Mouse (Mus musculus) MEL (cell line): ENCODE measurements around the gene Adprhl1. TPM values are rescaled to one million over a fixed set of nuclear protein-coding genes. Genes with fewer than 3 reads are reported as not detected.

Experiments used
- DNase-seq: peaks from one replicate; pipeline ENCODE4 v3.0.0; 2011; ENCODE audit warnings: low read depth, low spot score
- H3K27ac ChIP-seq: 2 replicates; pipeline ENCODE4 v1.5.1; 2012; ENCODE audit warnings: low read depth, mild to moderate bottlenecking, control low read depth, low read length, moderate library complexity; ENCODE audit not compliant: control insufficient read depth
- H3K27me3 ChIP-seq, 2 experiments: fragments of 150-350 bp in 1 of 2; sonication (generic) in 1 of 2; 2 replicates each; pipeline ENCODE4 v1.6.1; 2012; ENCODE audit warnings: low read length in 2 of 2, mild to moderate bottlenecking in 2 of 2, improper control_type of control experiment in 1 of 2, moderate library complexity in 1 of 2; ENCODE audit not compliant: insufficient read depth in 2 of 2, control insufficient read depth in 1 of 2
- H3K36me3 ChIP-seq, 2 experiments: 2 replicates each; pipeline ENCODE4 v1.6.1; 2012 to 2014; ENCODE audit warnings: low read length in 2 of 2, improper control_type of control experiment in 1 of 2, inconsistent platforms in 1 of 2, mild to moderate bottlenecking in 1 of 2; ENCODE audit not compliant: insufficient read depth in 2 of 2, control insufficient read depth in 1 of 2
- H3K4me1 ChIP-seq, 2 experiments: fragments of 150-350 bp in 1 of 2; sonication (generic) in 1 of 2; 2 replicates each; pipeline ENCODE4 v1.6.1; 2012; ENCODE audit warnings: low read length in 2 of 2, improper control_type of control experiment in 1 of 2, mild to moderate bottlenecking in 1 of 2; ENCODE audit not compliant: insufficient read depth in 2 of 2, control insufficient read depth in 1 of 2
- H3K4me3 ChIP-seq, 2 experiments: fragments of 150-350 bp in 1 of 2; sonication (generic) in 1 of 2; 2 replicates each; pipeline ENCODE4 v1.5.1; 2012; ENCODE audit warnings: low read depth in 2 of 2, low read length in 2 of 2, mild to moderate bottlenecking in 2 of 2, moderate library complexity in 2 of 2, control low read depth in 1 of 2, improper control_type of control experiment in 1 of 2; ENCODE audit not compliant: control insufficient read depth in 1 of 2, insufficient read depth in 1 of 2
- H3K79me2 ChIP-seq: 2 replicates; pipeline ENCODE4 v1.6.1; 2012; ENCODE audit warnings: mild to moderate bottlenecking, low read length, moderate library complexity; ENCODE audit not compliant: control insufficient read depth, poor library complexity, insufficient read depth
- H3K9ac ChIP-seq: 2 replicates; pipeline ENCODE4 v1.6.1; 2012; ENCODE audit warnings: low read depth, mild to moderate bottlenecking, control low read depth, low read length, moderate library complexity; ENCODE audit not compliant: control insufficient read depth, poor library complexity, severe bottlenecking
- H3K9me3 ChIP-seq: fragments of 150-350 bp; sonication (generic); replicated peaks from 2 replicates; pipeline ENCODE4 v1.6.1; 2012; ENCODE audit warnings: mild to moderate bottlenecking, low read length, improper control_type of control experiment, moderate library complexity; ENCODE audit not compliant: insufficient read depth
- CHD2 ChIP-seq: IDR thresholded peaks from 2 replicates; pipeline ENCODE4 v1.6.1; 2011; ENCODE audit warnings: low read length, improper control_type of control experiment
- CTCF ChIP-seq, 3 experiments: IDR thresholded peaks in 2 of 3; conservative IDR thresholded peaks in 1 of 3; 2 replicates each; pipeline ENCODE4 v1.5.1; 2011 to 2012; ENCODE audit warnings: low read length in 3 of 3, low read depth in 2 of 3, mild to moderate bottlenecking in 2 of 3, improper control_type of control experiment in 1 of 3, inconsistent platforms in 1 of 3, mixed read lengths in 1 of 3, moderate library complexity in 1 of 3; ENCODE audit not compliant: control insufficient read depth in 1 of 3, insufficient read depth in 1 of 3, poor library complexity in 1 of 3, severe bottlenecking in 1 of 3
- EP300 ChIP-seq, 2 experiments: IDR thresholded peaks; 2 replicates each; pipeline ENCODE4 v1.6.1; 2011; ENCODE audit warnings: improper control_type of control experiment in 2 of 2, low read length in 2 of 2, low read depth in 1 of 2, mild to moderate bottlenecking in 1 of 2
- ETS1 ChIP-seq: IDR thresholded peaks from 2 replicates; pipeline ENCODE4 v1.6.1; 2012; ENCODE audit warnings: low read depth, mild to moderate bottlenecking, inconsistent platforms, low read length, improper control_type of control experiment, moderate library complexity
- GATA1 ChIP-seq: IDR thresholded peaks from 2 replicates; pipeline ENCODE4 v1.6.1; 2011; ENCODE audit warnings: low read depth, low read length, improper control_type of control experiment
- HCFC1 ChIP-seq: IDR thresholded peaks from 2 replicates; pipeline ENCODE4 v1.6.1; 2012; ENCODE audit warnings: low read depth, mild to moderate bottlenecking, inconsistent platforms, low read length, improper control_type of control experiment, moderate library complexity
- MAFK ChIP-seq: IDR thresholded peaks from 2 replicates; pipeline ENCODE4 v1.6.1; 2011; ENCODE audit warnings: low read depth, mild to moderate bottlenecking, low read length, improper control_type of control experiment, borderline replicate concordance
- MEF2A ChIP-seq: IDR thresholded peaks from 2 replicates; pipeline ENCODE4 v1.6.1; 2014; ENCODE audit warnings: low read depth, mild to moderate bottlenecking, inconsistent platforms, low read length, improper control_type of control experiment; ENCODE audit not compliant: poor library complexity, insufficient replicate concordance, severe bottlenecking; ENCODE audit errors: extremely low read depth
- MYB ChIP-seq: IDR thresholded peaks from 2 replicates; pipeline ENCODE4 v1.6.1; 2011; ENCODE audit warnings: mild to moderate bottlenecking, low read depth, low read length, improper control_type of control experiment
- NELFE ChIP-seq: IDR thresholded peaks from 2 replicates; pipeline ENCODE4 v1.6.1; 2011; ENCODE audit warnings: low read depth, low read length, improper control_type of control experiment
- POLR2A ChIP-seq, 2 experiments: IDR thresholded peaks; 2 replicates each; pipeline ENCODE4 v1.6.1; 2011 to 2012; ENCODE audit warnings: low read length in 2 of 2, mild to moderate bottlenecking in 2 of 2, control low read depth in 1 of 2, improper control_type of control experiment in 1 of 2, low read depth in 1 of 2, moderate library complexity in 1 of 2; ENCODE audit not compliant: control insufficient read depth in 1 of 2, insufficient read depth in 1 of 2, poor library complexity in 1 of 2
- POLR2AphosphoS2 ChIP-seq: IDR thresholded peaks from 2 replicates; pipeline ENCODE4 v1.6.1; 2011; ENCODE audit warnings: low read length, improper control_type of control experiment
- POLR2AphosphoS5 ChIP-seq: IDR thresholded peaks from 2 replicates; pipeline ENCODE4 v1.6.1; 2012; ENCODE audit warnings: low read depth, borderline replicate concordance, mild to moderate bottlenecking, inconsistent platforms, low read length, moderate library complexity, mixed read lengths
- RAD21 ChIP-seq: IDR thresholded peaks from 2 replicates; pipeline ENCODE4 v1.6.1; 2011; ENCODE audit warnings: mild to moderate bottlenecking, low read depth, low read length, improper control_type of control experiment
- RCOR1 ChIP-seq: IDR thresholded peaks from 2 replicates; pipeline ENCODE4 v1.6.1; 2012; ENCODE audit warnings: low read depth, mild to moderate bottlenecking, inconsistent platforms, low read length, improper control_type of control experiment
- SIN3A ChIP-seq: IDR thresholded peaks from 2 replicates; pipeline ENCODE4 v1.6.1; 2012; ENCODE audit warnings: low read length, improper control_type of control experiment, inconsistent platforms
- TAL1 ChIP-seq: IDR thresholded peaks from 2 replicates; pipeline ENCODE4 v1.6.1; 2012; ENCODE audit warnings: mild to moderate bottlenecking, inconsistent platforms, low read length, moderate library complexity, mixed read lengths
- TBP ChIP-seq: IDR thresholded peaks from 2 replicates; pipeline ENCODE4 v1.8.0; 2011; ENCODE audit warnings: low read depth, low read length, improper control_type of control experiment
- USF1 ChIP-seq: IDR thresholded peaks from 2 replicates; pipeline ENCODE4 v1.6.1; 2014; ENCODE audit warnings: low read depth, mild to moderate bottlenecking, inconsistent platforms, low read length, improper control_type of control experiment, moderate library complexity
- USF2 ChIP-seq, 2 experiments: IDR thresholded peaks; 2 replicates each; pipeline ENCODE4 v1.6.1; 2011 to 2012; ENCODE audit warnings: improper control_type of control experiment in 2 of 2, low read length in 2 of 2, borderline replicate concordance in 1 of 2, inconsistent platforms in 1 of 2, low read depth in 1 of 2, mild to moderate bottlenecking in 1 of 2; ENCODE audit not compliant: insufficient read depth in 1 of 2
- ZKSCAN1 ChIP-seq: IDR thresholded peaks from 2 replicates; pipeline ENCODE4 v1.6.1; 2012; ENCODE audit warnings: low read depth, mild to moderate bottlenecking, inconsistent platforms, low read length, improper control_type of control experiment, moderate library complexity
- ZMIZ1 ChIP-seq: IDR thresholded peaks from 2 replicates; pipeline ENCODE4 v1.6.1; 2012; ENCODE audit warnings: low read depth, mild to moderate bottlenecking, inconsistent platforms, low read length, improper control_type of control experiment, moderate library complexity
- ZNF384 ChIP-seq: IDR thresholded peaks from 2 replicates; pipeline ENCODE4 v1.6.1; 2012; ENCODE audit warnings: low read depth, mild to moderate bottlenecking, inconsistent platforms, low read length, improper control_type of control experiment
- polyA plus RNA-seq, 2 experiments: library from polyadenylated mRNA; stranded (reverse) in 1 of 2; unstranded in 1 of 2; fragments of >175 nt in 1 of 2; fragments of >200 nt in 1 of 2; gene quantifications; 2 replicates each; pipeline versions ENCODE4 v1.2.1 to v1.2.4; 2012; ENCODE audit warnings: low replicate concordance in 2 of 2, low read depth in 1 of 2; ENCODE audit not compliant: insufficient read length in 2 of 2, insufficient read depth in 1 of 2, missing spikeins in 1 of 2
- total RNA-seq: library from RNA; depleted of rRNA; stranded (reverse); fragments of 300-350 nt; gene quantifications from 2 replicates; pipeline ENCODE4 v1.2.3, GENCODE M21; 2012

The Adprhl1 gene
- total and polyA plus RNA-seq, 3 experiments: not detected

DNA sequence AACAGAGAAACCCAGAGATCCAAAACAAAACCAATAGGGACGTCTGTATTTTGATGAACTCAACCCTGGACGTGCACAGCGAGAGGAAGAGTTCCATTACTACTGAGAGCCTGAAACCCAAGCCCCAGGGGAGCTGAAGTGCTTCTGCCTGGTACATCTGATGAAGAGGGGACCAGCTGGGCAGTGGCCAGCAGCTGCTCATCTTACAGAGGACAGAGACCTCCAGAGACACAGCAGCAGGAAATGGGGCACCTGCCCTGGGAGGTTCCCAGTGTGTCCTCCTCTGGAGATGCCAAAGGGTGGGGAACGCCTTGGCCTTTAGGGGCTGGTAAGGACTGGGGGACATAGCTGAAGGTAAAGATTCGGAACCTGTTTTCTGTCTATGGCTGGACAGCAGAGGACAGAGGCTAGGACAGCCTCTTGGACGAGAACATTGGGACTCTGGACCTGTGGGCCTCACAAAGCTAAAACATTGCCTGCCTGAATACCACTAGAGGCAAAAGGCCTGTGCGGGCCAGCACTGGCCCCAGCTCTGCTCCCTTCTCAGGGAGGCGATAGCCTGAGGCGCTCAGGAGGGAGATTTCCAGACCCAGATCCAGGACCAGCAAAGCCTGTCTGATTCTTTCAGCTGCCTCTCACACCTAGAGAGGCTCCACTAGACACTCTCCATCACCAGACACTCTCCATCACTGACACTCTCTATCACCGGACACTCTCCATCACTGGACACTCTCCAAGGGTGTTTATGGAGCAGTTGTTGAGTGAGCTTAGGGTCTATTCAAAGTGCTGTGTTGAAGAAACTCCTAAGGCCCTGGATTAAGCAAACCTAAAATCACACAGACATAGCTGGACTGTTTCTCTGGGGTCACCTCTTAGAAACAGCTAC, 10.7 kb downstream of the Adprhl1 start:
- Histone ChIP-seq H3K9me3 (no peaks in the 10 kb centered on the region), H3K36me3 (no peaks in the 10 kb centered on the region), H3K9ac (no peak overlapping the region), H3K27me3 (peaks cover 0 to 7% of the 10 kb centered on the region in 2 experiments; a peak in 2 of 4 replicates), H3K27ac (no peak overlapping the region), H3K79me2 (no peaks in the 10 kb centered on the region), H3K4me3 (no peak overlapping the region), H3K4me1 (no peaks in the 10 kb centered on the region)
- no peak for DNase-seq
- TF ChIP-seq CHD2 (no peak), MEF2A (no peak), HCFC1 (no peak), TAL1 (no peak), POLR2AphosphoS5 (no peak), ZKSCAN1 (no peak), POLR2AphosphoS2 (no peak), MAFK (no peak), POLR2A (IDR thresholded peaks at IDR 0.05; ENCODE audit: control insufficient read depth in 1 of 2, insufficient read depth in 1 of 2, low read depth in 1 of 2, low read length in 2 of 2, poor library complexity in 1 of 2) (no peak)
- TF ChIP-seq, all 39 proteins: peak for 0

DNA sequence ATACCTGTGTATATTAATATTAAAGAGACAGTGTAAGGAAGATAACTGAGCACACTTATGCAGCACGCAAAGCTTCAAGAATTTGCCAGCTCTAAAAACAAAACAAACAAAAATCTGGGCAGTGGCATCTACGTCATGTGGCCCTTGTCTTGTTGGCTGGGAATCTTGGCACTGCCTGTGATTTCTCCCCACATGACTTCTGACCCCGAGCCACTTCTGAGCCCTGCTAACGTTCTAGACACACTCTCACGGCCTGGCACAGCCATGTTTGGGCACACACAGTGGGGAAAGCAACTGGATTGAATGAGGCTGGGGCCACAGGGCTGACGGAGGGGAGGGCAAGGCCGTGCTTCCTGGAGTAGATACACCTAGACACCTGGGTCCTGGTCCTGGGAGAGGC, 13.3 kb downstream of the Adprhl1 start:
- Histone ChIP-seq H3K27me3 (peaks cover 0 to 4% of the 10 kb centered on the region in 2 experiments; a peak in 3 of 4 replicates), H3K79me2 (no peaks in the 10 kb centered on the region)
- TF ChIP-seq HCFC1 (no peak), ZNF384 (no peak), SIN3A (no peak), ZKSCAN1 (no peak), USF2 (IDR thresholded peaks at IDR 0.05; ENCODE audit: borderline replicate concordance in 1 of 2, insufficient read depth in 1 of 2, low read depth in 1 of 2, low read length in 2 of 2) (no peak), MAFK (no peak), ZMIZ1 (no peak), RCOR1 (no peak), POLR2A (IDR thresholded peaks at IDR 0.05; ENCODE audit: control insufficient read depth in 1 of 2, insufficient read depth in 1 of 2, low read depth in 1 of 2, low read length in 2 of 2, poor library complexity in 1 of 2) (no peak), POLR2AphosphoS5 (no peak), POLR2AphosphoS2 (no peak), NELFE (no peak), EP300 (IDR thresholded peaks at IDR 0.05; ENCODE audit: low read depth in 1 of 2, low read length in 2 of 2) (no peak), RAD21 (no peak), CTCF (IDR thresholded peaks at IDR 0.05 in 2 of 3, conservative IDR thresholded peaks at IDR 0.05 in 1 of 3; ENCODE audit: control insufficient read depth in 1 of 3, insufficient read depth in 1 of 3, low read depth in 2 of 3, low read length in 3 of 3, poor library complexity in 1 of 3, severe bottlenecking in 1 of 3) (no peak), USF1 (no peak), MYB (no peak), GATA1 (no peak), ETS1 (no peak), TBP (no peak)

More for the DNA sequence above, 13.3 kb downstream of the Adprhl1 start:
- H3K36me3 ChIP-seq: no peaks in the 10 kb centered on the region
- H3K9ac ChIP-seq: no peak overlapping the region
- DNase-seq: no peak
- no peak overlapping the region for H3K4me3 ChIP-seq
- H3K4me1 ChIP-seq: no peaks in the 10 kb centered on the region
- H3K27ac ChIP-seq: no peak overlapping the region
- no peaks in the 10 kb centered on the region for H3K9me3 ChIP-seq
